Mouse (Mus musculus): ENCODE data around the gene Fam129b.

DNA sequence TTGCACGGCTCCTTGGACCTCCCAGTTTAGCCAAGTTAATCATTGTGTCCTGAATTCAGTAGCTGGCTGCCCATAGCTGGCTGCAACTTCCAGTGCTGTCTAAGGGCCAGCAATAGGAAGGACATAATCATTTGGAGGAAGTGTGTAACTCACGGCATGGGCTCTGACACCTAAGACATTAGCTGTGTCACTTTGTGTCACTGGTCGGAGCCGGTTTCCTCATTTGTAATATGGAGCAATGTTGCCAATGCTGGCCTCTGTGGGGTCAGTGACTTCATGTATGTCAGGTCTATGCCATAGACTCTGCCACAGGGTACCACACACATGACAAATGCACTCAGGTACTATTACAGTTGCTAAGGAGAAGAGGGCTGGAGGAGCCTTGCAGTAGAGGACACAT is 84.4 kb downstream of the Fam129b start:
- TF ChIP-seq CTCF (IDR thresholded peaks at IDR 0.05; ENCODE audit: low read depth), result no peak
- TF ChIP-seq EP300 (IDR thresholded peaks at IDR 0.05; ENCODE audit: low read depth), result no peak

Data from liver, postnatal 0 days (tissue).